Mouse (Mus musculus): ENCODE data around the gene Tff3.

Tff3 gene

DNA sequence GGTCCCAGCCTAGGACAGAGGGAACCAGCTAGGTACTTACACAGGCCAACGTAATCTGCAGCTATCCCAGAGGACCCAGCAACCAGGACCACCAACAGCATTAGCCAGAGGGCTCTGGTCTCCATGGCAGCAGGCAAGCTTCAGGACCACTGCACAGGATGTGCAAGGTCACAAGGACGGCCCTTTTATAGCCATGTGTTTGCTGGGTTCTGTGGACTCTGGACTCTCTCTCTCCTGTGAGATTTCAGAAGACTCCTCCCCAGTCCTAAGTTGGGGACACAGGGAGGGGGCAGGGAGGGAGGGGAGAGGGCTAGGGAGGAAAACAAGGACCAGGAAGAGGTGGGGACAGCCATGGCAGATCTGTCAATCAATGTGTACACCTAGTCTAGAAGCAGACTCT lies at the start of gene Tff3:
Tff3 (minus strand) TSS at position 195 of the 400 bp plus-strand sequence.
- DNase-seq (ENCODE audit: low read depth, low spot score), result peak; percentile 17

DNA sequence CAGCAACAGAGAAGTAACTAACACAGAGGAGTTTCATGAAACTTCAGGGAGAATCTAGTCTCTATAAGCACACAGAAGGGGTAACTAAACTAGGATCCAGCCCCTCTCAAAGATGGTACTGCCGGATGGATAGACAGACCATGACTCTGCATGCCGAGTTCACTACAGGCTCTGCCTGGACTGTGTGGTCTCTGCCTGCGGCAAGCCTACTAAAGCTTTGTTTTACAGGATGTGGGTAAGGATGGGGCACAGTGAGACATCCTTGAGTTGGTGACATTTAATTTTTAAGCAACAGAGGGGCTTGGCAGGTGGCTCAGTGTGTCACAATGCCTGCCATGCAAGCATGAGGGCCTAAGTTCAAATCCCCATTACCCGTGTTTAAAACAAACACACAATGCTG lies 46.9 kb upstream of the Tff3 start:
- no peak for DNase-seq (ENCODE audit: low read depth, low spot score)

- no peak for DNase-seq (ENCODE audit: low read depth, low spot score)
These were observed 40.4 kb upstream of the Tff3 start for GRCm38 (mm10) chr17:31169796-31170195.

- no peak for DNase-seq (ENCODE audit: low read depth, low spot score)
These were observed 35.7 kb upstream of the Tff3 start, which contains the start of gene Tff1 for GRCm38 (mm10) chr17:31165127-31165526. TSS of gene Tff1 (minus strand) at chr17:31165277.

GRCm38 (mm10) chr17:31163821-31164220 lies 34.4 kb upstream of the Tff3 start:
- DNase-seq (ENCODE audit: low read depth, low spot score), result no peak

- no peak for DNase-seq (ENCODE audit: low read depth, low spot score)
These were observed 33.2 kb upstream of the Tff3 start for GRCm38 (mm10) chr17:31162607-31163006.

GRCm38 (mm10) chr17:31160291-31160690 lies 30.8 kb upstream of the Tff3 start:
- no peak for DNase-seq (ENCODE audit: low read depth, low spot score)

GRCm38 (mm10) chr17:31157921-31158320 lies 28.5 kb upstream of the Tff3 start:
- no peak for DNase-seq (ENCODE audit: low read depth, low spot score)

GRCm38 (mm10) chr17:31153785-31154184 lies 24.3 kb upstream of the Tff3 start:
- no peak for DNase-seq (ENCODE audit: low read depth, low spot score)

DNA sequence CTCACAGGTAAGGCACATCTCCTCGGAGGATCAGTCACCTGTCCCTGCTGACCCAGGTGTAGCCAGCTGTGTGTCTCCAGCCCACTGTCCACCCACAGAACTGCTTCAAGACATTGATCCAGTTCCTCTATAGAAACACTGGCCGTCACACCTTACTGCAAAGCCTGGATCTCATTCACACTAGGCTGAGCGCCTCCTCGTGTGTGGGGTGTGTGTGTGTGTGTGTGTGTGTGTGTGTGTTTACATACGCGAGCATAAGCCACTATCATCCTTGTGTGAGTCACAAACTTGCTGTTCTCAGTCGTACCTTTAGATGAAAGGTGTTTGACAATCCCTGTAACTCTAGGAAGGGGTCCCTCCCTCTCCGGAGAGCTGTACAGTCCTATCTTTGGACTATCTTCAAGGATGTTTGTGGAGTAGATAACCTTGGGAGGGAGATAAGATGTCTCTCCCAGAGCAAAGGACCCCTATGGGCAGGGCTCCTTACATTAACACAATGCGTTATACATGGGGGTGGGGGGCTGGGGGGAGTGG lies 23.6 kb upstream of the Tff3 start:
- DNase-seq (ENCODE audit: low read depth, low spot score), result no peak

GRCm38 (mm10) chr17:31152512-31152911 lies 23.1 kb upstream of the Tff3 start:
- DNase-seq (ENCODE audit: low read depth, low spot score), result no peak

- DNase-seq (ENCODE audit: low read depth, low spot score), result no peak
These were observed 16.6 kb upstream of the Tff3 start for GRCm38 (mm10) chr17:31145998-31146397.

DNA sequence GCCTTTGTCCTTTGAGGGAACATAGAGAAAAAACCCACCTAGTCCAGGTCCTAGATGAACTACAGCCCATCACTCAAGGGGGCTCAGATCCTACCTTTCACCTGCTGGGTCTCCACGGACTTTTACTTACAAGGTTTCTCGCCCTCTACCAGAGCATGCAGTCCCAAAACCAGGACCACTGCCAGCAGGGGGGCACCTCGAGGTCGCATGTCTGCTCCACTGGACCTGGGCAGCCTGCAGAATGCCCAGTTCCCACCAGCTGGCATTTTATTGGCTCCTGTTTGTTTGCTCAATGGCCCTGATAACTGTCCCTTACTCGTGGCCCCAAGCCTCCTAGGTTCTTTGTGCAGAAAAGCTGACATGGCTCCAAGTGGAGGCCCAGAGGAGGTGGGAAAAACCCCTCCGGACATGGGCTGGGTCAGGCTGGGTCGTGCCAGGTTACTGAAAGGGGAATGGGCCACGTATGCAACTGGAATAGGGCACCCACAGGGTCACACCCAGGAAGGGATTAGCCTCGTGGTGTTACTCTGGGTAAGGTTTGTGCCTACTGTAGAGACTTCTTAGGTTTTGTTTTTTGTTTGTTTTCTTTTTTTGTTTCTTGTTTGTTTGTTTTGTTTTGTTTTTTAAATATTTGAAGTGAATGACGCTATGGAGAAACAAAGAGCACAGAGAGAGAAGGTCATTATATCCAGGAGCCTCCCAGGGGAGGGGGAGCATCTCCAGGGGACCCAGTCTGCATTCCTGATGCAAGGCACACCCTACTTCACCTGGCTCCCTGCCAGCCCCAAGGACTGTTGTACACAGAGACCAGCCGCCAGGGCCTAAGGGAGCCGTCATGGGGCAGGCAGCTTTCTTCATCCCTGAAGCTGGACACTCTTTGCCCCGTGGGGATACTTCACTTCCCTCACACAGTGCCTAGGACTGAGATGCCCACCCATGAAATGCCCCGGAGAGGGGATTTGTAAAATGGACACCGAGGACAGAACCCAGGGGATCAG lies 14.9 kb upstream of the Tff3 start, which contains the start of gene Tff2:
Tff2 (minus strand) TSS at position 243 of the 998 bp plus-strand sequence.
- no peak for DNase-seq (ENCODE audit: low read depth, low spot score)

DNA sequence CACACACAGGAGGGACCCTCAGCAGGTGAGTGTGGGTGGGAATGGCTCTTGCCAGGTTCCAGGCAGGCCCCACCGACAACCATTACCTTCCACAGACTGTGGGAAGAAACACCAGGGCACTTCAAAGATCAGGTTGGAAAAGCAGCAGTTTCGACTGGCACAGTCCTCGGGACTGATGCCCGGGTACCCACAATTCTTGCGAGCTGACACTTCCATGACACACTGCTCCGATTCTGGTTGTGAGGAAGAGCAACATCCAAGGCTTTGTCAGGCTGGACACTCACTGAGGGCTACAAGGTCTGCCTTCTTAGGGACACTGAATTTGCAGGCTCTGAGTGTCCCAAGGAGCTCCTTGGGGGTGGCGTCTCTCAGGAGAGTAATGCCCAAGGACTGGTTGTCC lies 12.7 kb upstream of the Tff3 start:
- DNase-seq (ENCODE audit: low read depth, low spot score), result no peak

DNA sequence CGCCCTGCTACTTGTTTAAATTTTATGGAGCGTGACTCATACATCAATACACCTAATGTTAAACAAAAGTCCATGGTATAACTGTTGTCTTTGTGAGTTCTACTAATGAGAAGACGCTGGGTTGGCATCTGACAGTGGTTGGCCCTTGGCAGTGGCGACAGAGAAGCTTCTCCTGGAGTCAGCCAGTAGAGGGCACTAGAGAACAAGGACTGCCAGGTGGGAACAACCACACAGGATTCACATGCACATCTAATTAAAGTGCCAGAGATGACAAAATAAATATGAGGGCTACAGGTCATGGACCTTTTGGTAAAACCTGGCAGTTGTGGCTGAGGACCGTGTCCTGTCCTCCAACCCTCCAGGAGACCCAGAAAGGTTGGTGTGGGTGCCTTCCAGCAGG lies 9.0 kb upstream of the Tff3 start:
- DNase-seq (ENCODE audit: low read depth, low spot score), result peak; percentile 67

DNA sequence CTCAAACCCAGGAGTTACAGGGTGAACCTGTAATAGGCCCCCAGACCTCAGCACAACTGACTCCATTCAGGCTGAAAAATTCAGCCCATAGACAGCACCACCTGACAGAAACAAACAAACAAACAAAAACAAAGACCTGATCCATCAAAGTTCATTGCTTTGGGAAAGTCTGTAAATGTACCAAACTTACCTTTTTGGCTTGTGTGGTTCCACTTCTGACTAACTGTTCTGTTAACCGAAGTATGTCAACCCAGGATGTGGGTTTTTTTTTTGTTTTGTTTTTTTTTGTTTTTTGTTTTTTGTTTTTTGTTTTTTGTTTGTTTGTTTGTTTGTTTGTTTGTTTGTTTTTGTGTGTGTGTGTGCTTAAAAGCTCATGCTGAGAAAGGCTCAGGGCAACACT lies 7.4 kb upstream of the Tff3 start:
- DNase-seq (ENCODE audit: low read depth, low spot score), result no peak

DNA sequence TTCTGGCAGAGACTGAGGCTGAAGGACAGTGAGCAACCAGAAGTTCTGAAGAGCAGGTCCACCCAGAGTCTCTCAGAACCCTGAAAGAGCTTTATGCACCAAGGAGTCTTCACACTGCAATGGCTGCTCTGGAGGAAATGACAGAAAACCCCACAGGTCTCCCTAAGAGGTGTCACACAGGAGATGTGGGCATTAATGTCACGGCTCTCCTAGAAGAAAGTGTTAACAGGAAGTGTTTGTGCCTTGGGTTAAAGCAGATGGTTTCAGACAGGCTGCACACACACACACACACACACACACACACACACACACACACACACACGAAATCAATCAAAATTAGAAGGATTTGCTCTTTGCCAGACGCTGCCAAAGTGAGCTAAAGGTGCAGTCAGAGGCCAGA lies 6.8 kb upstream of the Tff3 start:
- DNase-seq (ENCODE audit: low read depth, low spot score), result no peak

GRCm38 (mm10) chr17:31134913-31135312 lies 5.5 kb upstream of the Tff3 start:
- DNase-seq (ENCODE audit: low read depth, low spot score), result no peak

- no peak for DNase-seq (ENCODE audit: low read depth, low spot score)
These were observed 4.3 kb upstream of the Tff3 start for GRCm38 (mm10) chr17:31133776-31134175.

DNA sequence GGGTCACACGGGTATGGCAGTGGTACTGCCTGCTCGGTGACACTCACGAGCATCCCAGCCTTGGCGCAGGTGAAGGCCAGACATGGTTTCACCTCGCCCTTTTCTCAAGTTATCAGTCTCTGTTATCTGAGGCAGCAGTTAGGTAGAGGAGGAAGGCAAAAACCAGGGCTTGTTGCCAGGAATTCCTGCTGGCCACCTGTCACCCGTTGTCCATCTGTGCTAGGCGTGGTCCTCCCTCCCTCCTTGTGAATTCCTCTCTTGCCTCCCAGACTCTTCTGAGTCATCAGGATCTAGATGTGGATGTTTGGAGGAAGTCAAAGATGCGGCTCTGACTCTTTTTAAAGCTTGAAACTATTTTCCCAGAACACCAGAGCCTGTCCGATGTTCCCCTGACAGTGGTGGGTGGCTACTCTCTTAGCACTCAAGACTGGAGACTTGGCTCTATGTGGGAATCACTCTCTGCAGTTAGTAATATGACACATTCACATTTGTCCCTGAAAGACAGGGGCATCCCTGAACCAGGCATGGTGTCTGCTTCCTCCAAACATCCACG lies 1.9 kb upstream of the Tff3 start:
- no peak for DNase-seq (ENCODE audit: low read depth, low spot score)

GRCm38 (mm10) chr17:31128708-31129318 lies 633 bp downstream of the Tff3 start:
- no peak for DNase-seq (ENCODE audit: low read depth, low spot score)
